Mouse (Mus musculus) heart, embryonic 11.5 days (tissue): Measurements from ENCODE around the gene Wdpcp. TPM values are rescaled to one million over a fixed set of nuclear protein-coding genes. Genes with fewer than 3 reads are reported as not detected.

Experiments used
- ATAC-seq: fragments of 200-750 bp; cut with Nextera tagmentation; replicated peaks from 2 replicates; pipeline ENCODE4 v1.8.0; 2017; ENCODE audit warnings: moderate library complexity; ENCODE audit not compliant: insufficient number of reproducible peaks, low FRiP score, low TSS enrichment
- H3K27ac ChIP-seq: fragments of 300-500 bp; sonication (generic); 2 replicates; pipeline ENCODE4 v1.5.1; 2014; ENCODE audit warnings: mild to moderate bottlenecking, low read depth, low read length
- H3K27me3 ChIP-seq: fragments of 300-500 bp; sonication (generic); 2 replicates; pipeline ENCODE4 v1.6.1; 2014; ENCODE audit warnings: mild to moderate bottlenecking, low read length, mixed read lengths; ENCODE audit not compliant: control insufficient read depth, insufficient read depth
- H3K36me3 ChIP-seq: fragments of 300-500 bp; sonication (generic); 2 replicates; pipeline ENCODE4 v1.6.1; 2014; ENCODE audit warnings: mild to moderate bottlenecking, low read length, moderate library complexity, mixed read lengths; ENCODE audit not compliant: control insufficient read depth, insufficient read depth
- H3K4me1 ChIP-seq: fragments of 300-500 bp; sonication (generic); 2 replicates; pipeline ENCODE4 v1.6.1; 2014; ENCODE audit warnings: low read length; ENCODE audit not compliant: control insufficient read depth, insufficient read depth
- H3K4me2 ChIP-seq: fragments of 300-500 bp; sonication (generic); 2 replicates; pipeline ENCODE4 v1.6.1; 2014; ENCODE audit warnings: mild to moderate bottlenecking, moderate library complexity
- H3K4me3 ChIP-seq: fragments of 300-500 bp; sonication (generic); 2 replicates; pipeline ENCODE4 v1.5.1; 2014; ENCODE audit warnings: low read depth, low read length
- H3K9ac ChIP-seq: fragments of 300-500 bp; sonication (generic); 2 replicates; pipeline ENCODE4 v1.6.1; 2014; ENCODE audit warnings: mild to moderate bottlenecking, low read depth, low read length, moderate library complexity
- H3K9me3 ChIP-seq: fragments of 300-500 bp; sonication (generic); replicated peaks from 2 replicates; pipeline ENCODE4 v1.6.1; 2016; ENCODE audit warnings: low read length; ENCODE audit not compliant: control insufficient read depth
- WGBS: fragments of 180-500 bp; shearing (Covaris S2); extraction: QIAGEN DNeasy Blood & Tissue Kit; methylation state at CpG from one replicate; pipeline ENCODE4 v1.1.7; 2014; ENCODE audit not compliant: insufficient replicate concordance; 5-methylcytosine and 5-hydroxymethylcytosine counted together
- microRNA-seq: library from miRNA; unstranded; fragments of <30 nt; microRNA quantifications from one replicate; pipeline ENCODE4, GENCODE M21; 2016; ENCODE audit warnings: borderline number of aligned reads
- polyA plus RNA-seq: library from polyadenylated mRNA; unstranded; fragments of >200 nt; fragmentation: Nextera tagmentation; extraction: Ambion mirVana; gene quantifications from 2 replicates; pipeline ENCODE4 v1.2.1, GENCODE M21; 2014

The Wdpcp gene
- polyA plus RNA-seq, 1 experiment from 2014 or later, result 6.5 TPM

- ATAC-seq, result no peak
- Histone ChIP-seq H3K4me2 (no peak overlapping the region), H3K9me3 (peaks cover 4% of the 10 kb centered on the region; the same call in 1 of the 2 replicates), H3K27ac (no peak overlapping the region), H3K36me3 (no peaks in the 10 kb centered on the region), H3K9ac (no peak overlapping the region), H3K4me3 (no peak overlapping the region), H3K27me3 (no peaks in the 10 kb centered on the region), H3K4me1 (no peaks in the 10 kb centered on the region)
- WGBS, result 86% methylated on average over 6 of the region's 6 CpGs
Measured at GRCm38 (mm10) chr11:21864516-21864915, 292.5 kb downstream of the Wdpcp start.

- no peaks in the 10 kb centered on the region for H3K36me3 ChIP-seq
- H3K4me2 ChIP-seq, result no peak overlapping the region
- ATAC-seq, result no peak; the same call in 1 of the 2 replicates
- no peaks in the 10 kb centered on the region for H3K4me1 ChIP-seq
- no peaks in the 10 kb centered on the region for H3K9me3 ChIP-seq
- no peak overlapping the region for H3K4me3 ChIP-seq
- H3K27ac ChIP-seq, result no peak overlapping the region
- H3K27me3 ChIP-seq, result no peaks in the 10 kb centered on the region
- H3K9ac ChIP-seq, result no peak overlapping the region
- 61% methylated on average over 3 of the region's 3 CpGs for WGBS
Measured at GRCm38 (mm10) chr11:21868675-21869074, 296.6 kb downstream of the Wdpcp start.

- Histone ChIP-seq H3K4me3 (no peak overlapping the region), H3K36me3 (no peaks in the 10 kb centered on the region), H3K4me2 (no peak overlapping the region), H3K4me1 (no peaks in the 10 kb centered on the region), H3K27me3 (no peaks in the 10 kb centered on the region), H3K27ac (no peak overlapping the region), H3K9ac (no peak overlapping the region), H3K9me3 (no peaks in the 10 kb centered on the region)
- ATAC-seq, result no peak
- WGBS, result 79% methylated on average over 1 of the region's 1 CpGs
Measured at GRCm38 (mm10) chr11:21870863-21871262, 298.8 kb downstream of the Wdpcp start.

- H3K27ac ChIP-seq, result no peak overlapping the region
- 59% methylated on average over 4 of the region's 4 CpGs for WGBS
Measured at GRCm38 (mm10) chr11:21871728-21872127, 299.7 kb downstream of the Wdpcp start.

GRCm38 (mm10) chr11:21875077-21875476 is 303.0 kb downstream of the Wdpcp start:
- H3K4me2 ChIP-seq, result no peak overlapping the region
- H3K36me3 ChIP-seq, result no peaks in the 10 kb centered on the region
- H3K27ac ChIP-seq, result no peak overlapping the region
- ATAC-seq, result no peak
- WGBS, result 73% methylated on average over 2 of the region's 2 CpGs
- H3K4me3 ChIP-seq, result no peak overlapping the region
- no peaks in the 10 kb centered on the region for H3K27me3 ChIP-seq
- H3K9me3 ChIP-seq, result 0 out of 2 replicates have a peak, but pooled peaks cover 2% of the 10 kb centered on the region
- no peaks in the 10 kb centered on the region for H3K4me1 ChIP-seq
- H3K9ac ChIP-seq, result no peak overlapping the region

More at GRCm38 (mm10) chr11:21871728-21872127, 299.7 kb downstream of the Wdpcp start:
- H3K4me1 ChIP-seq, result no peaks in the 10 kb centered on the region
- no peak for ATAC-seq
- no peak overlapping the region for H3K9ac ChIP-seq
- H3K4me2 ChIP-seq, result no peak overlapping the region
- no peaks in the 10 kb centered on the region for H3K9me3 ChIP-seq
- no peak overlapping the region for H3K4me3 ChIP-seq
- no peaks in the 10 kb centered on the region for H3K27me3 ChIP-seq
- H3K36me3 ChIP-seq, result no peaks in the 10 kb centered on the region

- no peak overlapping the region for H3K4me2 ChIP-seq
- H3K27ac ChIP-seq, result no peak overlapping the region
- H3K36me3 ChIP-seq, result no peaks in the 10 kb centered on the region
- ATAC-seq, result no peak
- WGBS, result 69% methylated on average over 3 of the region's 3 CpGs
- no peak overlapping the region for H3K9ac ChIP-seq
- no peaks in the 10 kb centered on the region for H3K27me3 ChIP-seq
- H3K4me3 ChIP-seq, result no peak overlapping the region
- H3K9me3 ChIP-seq, result no peaks in the 10 kb centered on the region
- H3K4me1 ChIP-seq, result no peaks in the 10 kb centered on the region
Measured at GRCm38 (mm10) chr11:21894696-21895095, 322.7 kb downstream of the Wdpcp start.

- Histone ChIP-seq H3K4me3 (no peak overlapping the region), H3K27me3 (no peaks in the 10 kb centered on the region), H3K36me3 (no peaks in the 10 kb centered on the region), H3K9ac (no peak overlapping the region), H3K27ac (no peak overlapping the region), H3K9me3 (no peaks in the 10 kb centered on the region), H3K4me2 (no peak overlapping the region), H3K4me1 (no peaks in the 10 kb centered on the region)
- WGBS, result 90% methylated on average over 3 of the region's 3 CpGs
- ATAC-seq, result no peak
Measured at GRCm38 (mm10) chr11:21922531-21922930, 350.5 kb downstream of the Wdpcp start.

Small RNAs within 50 kb of the gene (microRNA-seq; reads per million reads assigned to microRNA genes)
- not detected for gene Gm22990

Other genes starting within 250 kb of the Wdpcp start
- gene Ugp2, start 201.0 kb upstream of the Wdpcp start, polyA plus RNA-seq, result 183 and 212 TPM in 2 replicates
- 1,365 and 1,434 TPM in 2 replicates for gene Mdh1, start 132 bp downstream of the Wdpcp start, polyA plus RNA-seq